Mouse (Mus musculus) testis, postnatal 10 days (tissue): ENCODE data around the gene Uchl1.
A peak's percentile ranks its signal among the peaks of the same experiment; 100 is the strongest.

ENCODE experiments used
- DNase-seq: peaks from one replicate; pipeline ENCODE4 v3.0.0; 2021; ENCODE audit warnings: low spot score

Gene Uchl1

GRCm38 (mm10) chr5:66675983-66676382, at the start of gene Uchl1:
Gene Uchl1, plus strand, starts transcription at chr5:66676091.
- peak; percentile 77 for DNase-seq

- DNase-seq: no peak
These were observed 48.1 kb upstream of the Uchl1 start for GRCm38 (mm10) chr5:66627805-66628204.

- DNase-seq: no peak
These were observed 40.3 kb upstream of the Uchl1 start for GRCm38 (mm10) chr5:66635459-66636079.

DNA sequence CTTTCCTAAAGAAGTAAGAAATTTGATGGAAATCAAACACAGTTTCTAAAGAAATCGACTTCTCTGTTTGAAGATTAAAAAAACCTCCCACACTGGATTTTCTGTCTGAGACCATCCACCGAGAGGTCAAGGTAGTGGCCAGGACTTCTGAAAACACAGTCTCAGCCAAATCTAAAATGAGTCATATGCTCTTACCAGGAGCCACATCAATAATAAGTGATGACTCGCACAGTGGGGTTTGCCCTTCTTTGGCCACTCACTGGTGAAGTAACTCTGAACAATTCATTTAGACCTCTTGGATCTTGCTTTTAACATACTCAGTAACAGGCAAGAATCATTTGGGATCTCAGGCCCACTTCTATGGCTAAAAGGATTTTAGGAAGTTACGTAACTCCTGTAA, 33.7 kb upstream of the Uchl1 start:
- DNase-seq: no peak

GRCm38 (mm10) chr5:66643260-66643659, 32.6 kb upstream of the Uchl1 start:
- no peak for DNase-seq

DNA sequence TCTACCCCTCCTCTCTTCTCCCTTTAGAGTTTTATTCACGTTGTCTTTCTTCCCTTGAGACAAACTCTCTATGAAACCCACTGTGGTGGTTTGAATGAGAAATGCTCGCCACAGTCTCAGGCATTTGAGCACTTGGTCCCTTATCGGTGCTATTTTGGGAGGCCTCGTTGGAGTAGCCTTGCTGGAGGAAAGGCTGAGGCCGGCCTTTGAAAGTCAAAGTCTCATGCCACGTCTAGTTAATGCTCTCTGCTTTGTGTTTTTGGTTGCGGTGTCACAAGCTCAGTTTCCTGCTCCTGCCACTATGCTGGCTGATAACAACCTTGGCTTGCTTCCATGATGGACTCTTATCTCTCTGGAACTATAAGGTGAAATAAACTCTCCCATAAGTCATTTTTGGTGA, 28.4 kb upstream of the Uchl1 start:
- DNase-seq: no peak

- no peak for DNase-seq
These were observed 21.7 kb upstream of the Uchl1 start for GRCm38 (mm10) chr5:66654220-66654619.

DNA sequence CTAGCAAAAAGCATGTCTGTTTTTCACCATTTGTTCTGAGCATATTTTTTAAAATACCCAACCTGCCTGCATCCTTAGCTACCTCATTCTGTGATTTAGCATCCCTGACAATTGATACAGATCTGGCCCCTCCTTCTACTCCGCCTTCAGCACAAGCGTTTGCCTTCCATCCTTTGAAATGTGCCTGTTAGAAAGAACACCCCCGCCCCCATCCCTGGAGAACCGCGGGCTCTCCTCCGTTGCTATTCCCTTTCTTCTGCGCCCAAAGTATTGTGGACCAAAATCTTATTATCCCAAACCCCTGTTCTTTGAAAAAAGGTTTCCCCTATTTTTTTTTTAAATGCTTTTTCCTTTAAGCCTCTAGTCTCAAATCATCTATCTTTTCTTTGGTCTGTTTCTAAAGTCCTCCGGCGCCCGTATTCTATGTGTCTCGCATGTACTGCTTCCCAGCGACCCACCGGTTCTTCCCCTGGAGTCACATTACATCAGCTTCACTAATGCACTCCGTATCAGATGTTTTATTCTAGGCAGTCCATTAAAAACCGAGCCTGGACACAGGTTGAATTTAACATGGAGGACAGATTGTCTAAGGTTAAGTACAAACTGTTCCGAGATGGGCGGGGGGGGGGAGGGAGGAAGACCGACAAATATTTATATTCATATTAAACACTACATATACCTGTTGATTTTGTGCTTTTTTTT, 551 bp upstream of the Uchl1 start:
- no peak for DNase-seq

- DNase-seq: peak; percentile 69
These were observed 696 bp downstream of the Uchl1 start for GRCm38 (mm10) chr5:66676457-66677117.

GRCm38 (mm10) chr5:66677411-66678345, 1.8 kb downstream of the Uchl1 start:
- DNase-seq: no peak

- DNase-seq: no peak
These were observed 3.3 kb downstream of the Uchl1 start for GRCm38 (mm10) chr5:66679222-66679621.

DNA sequence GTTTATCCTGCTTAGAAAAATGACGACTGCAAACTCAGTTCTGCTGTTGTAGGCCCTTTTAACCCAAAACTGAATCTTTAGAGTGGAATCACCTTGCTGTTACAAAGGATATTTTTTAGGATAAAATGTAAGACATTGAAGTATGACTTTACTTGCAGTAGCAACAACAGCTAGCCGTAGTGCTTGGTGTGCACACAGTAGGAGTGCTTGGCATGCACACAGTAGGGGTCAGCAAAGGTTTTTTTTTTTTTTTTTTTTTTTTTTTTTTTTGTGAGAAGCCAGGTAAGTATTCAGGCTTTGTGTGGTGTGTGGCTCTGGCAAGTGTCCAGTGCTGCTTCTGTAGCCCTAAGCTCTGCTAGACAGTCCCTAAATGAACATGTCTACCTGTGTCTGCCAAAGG, 10.0 kb downstream of the Uchl1 start:
- DNase-seq: no peak

DNA sequence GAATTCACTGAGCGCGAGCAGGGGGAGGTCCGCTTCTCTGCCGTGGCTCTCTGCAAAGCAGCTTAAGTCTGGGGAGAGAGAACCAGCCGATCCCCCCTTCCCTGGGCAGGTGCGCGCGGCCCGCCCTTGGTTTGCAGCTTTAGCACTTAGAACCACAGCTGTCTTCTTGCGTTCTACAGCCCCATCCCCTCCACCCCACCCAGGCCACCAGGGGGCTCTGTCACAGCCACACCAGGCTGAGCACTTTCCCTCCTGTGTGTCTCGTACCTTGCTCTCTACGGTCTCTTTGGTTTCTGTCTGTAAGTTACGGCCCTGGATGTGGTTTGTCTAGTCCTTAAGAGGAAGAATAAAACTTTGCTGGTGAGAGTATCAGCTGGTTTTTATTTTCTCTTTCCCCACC, 11.0 kb downstream of the Uchl1 start:
- no peak for DNase-seq

GRCm38 (mm10) chr5:66687737-66688136, 11.8 kb downstream of the Uchl1 start:
- DNase-seq: no peak

DNA sequence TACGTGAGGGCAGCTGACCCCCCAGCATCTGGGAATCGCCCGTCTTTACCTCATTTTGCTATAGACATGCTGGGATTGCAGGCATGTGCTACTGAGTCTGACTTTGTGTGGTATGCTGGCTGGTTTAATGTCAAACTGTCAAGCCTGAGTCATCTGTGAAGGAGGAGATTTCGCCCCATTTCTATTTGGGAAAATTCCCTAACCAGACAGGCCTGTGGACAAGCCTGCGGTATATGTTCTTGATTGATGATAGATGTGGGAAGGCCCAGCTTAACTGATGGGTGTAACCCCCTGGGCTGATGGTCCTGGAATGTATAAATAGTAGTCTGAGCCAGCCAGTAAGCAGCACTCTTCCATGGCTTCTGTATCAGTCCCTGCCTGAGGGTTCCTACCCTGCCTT, 12.4 kb downstream of the Uchl1 start:
- no peak for DNase-seq

- DNase-seq: no peak
These were observed 13.9 kb downstream of the Uchl1 start for GRCm38 (mm10) chr5:66689796-66690195.

- DNase-seq: no peak
These were observed 17.3 kb downstream of the Uchl1 start for GRCm38 (mm10) chr5:66693231-66693630.

DNA sequence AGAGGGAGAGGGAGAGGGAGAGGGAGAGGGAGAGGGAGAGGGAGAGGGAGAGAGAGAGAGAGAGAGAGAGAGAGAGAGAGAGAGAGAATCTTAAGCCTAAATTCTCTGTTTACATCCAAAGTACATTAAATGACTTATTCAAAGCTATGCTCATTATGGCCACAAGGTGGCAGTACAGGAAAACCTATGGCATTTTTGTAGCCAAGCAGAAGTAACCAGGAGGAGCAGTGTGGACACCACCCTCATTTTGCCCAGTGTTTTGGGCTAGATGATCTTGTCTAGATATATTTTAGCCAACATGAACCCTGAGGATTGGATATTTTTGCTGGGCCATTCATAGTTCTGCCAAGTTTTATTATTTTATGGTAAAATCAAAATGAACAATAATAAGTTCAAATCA, 21.2 kb downstream of the Uchl1 start:
- peak; percentile 49 for DNase-seq

DNA sequence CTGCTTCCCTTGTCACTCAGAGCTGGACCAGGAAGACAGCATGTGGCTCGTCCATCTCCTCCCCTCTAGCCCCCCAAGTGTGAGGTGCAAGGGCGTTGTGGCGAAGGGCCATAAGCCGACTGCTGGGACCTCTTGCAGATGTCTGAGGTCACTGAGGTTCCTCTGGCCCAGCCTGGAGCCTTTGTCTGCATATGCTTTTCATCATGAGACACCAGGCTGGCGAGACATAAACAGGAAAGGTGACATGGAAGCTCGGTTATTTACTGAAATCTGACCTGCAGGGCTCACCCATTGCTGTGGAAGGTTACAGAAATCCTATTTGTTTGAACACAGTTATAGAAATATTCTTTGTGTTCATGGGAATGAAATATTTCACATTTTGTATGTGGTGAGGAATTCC, 24.0 kb downstream of the Uchl1 start:
- DNase-seq: no peak

- DNase-seq: no peak
These were observed 26.1 kb downstream of the Uchl1 start for GRCm38 (mm10) chr5:66701951-66702350.

- DNase-seq: no peak
These were observed 27.6 kb downstream of the Uchl1 start for GRCm38 (mm10) chr5:66703317-66704004.

GRCm38 (mm10) chr5:66707859-66708258, 32.0 kb downstream of the Uchl1 start:
- no peak for DNase-seq
